Mouse (Mus musculus): ENCODE results near the gene Bend5. TPM values are rescaled to one million over a fixed set of nuclear protein-coding genes. Genes with fewer than 3 reads are reported as not detected.

Bend5 gene
- polyA plus RNA-seq, 1 experiment from 2014 or later: 60.8 TPM

- ATAC-seq (ENCODE audit: insufficient number of reproducible peaks, insufficient read depth, low FRiP score, low TSS enrichment): no peak
These were observed 2.9 kb downstream of the Bend5 start for GRCm38 (mm10) chr4:111417716-111418115.

GRCm38 (mm10) chr4:111419476-111419875, 4.7 kb downstream of the Bend5 start:
- Histone ChIP-seq H3K4me1 (peaks cover 21% of the 10 kb centered on the region), H3K27ac (no peak overlapping the region), H3K9me3 (no peaks in the 10 kb centered on the region), H3K27me3 (no peaks in the 10 kb centered on the region), H3K4me2 (replicated peaks) (no peak overlapping the region), H3K9ac (no peak overlapping the region), H3K4me3 (no peak overlapping the region), H3K36me3 (peaks cover 22% of the 10 kb centered on the region)
- 78% methylated on average over 1 of the region's 1 CpGs for whole genome bisulfite sequencing
- ATAC-seq (ENCODE audit: insufficient number of reproducible peaks, insufficient read depth, low FRiP score, low TSS enrichment): no peak

More at GRCm38 (mm10) chr4:111417716-111418115, 2.9 kb downstream of the Bend5 start:
- peaks cover 22% of the 10 kb centered on the region for H3K4me1 ChIP-seq
- no peak overlapping the region for H3K27ac ChIP-seq
- H3K4me2 ChIP-seq (replicated peaks): no peak overlapping the region
- H3K9ac ChIP-seq: no peak overlapping the region
- H3K9me3 ChIP-seq: no peaks in the 10 kb centered on the region
- no peaks in the 10 kb centered on the region for H3K27me3 ChIP-seq
- no peak overlapping the region for H3K4me3 ChIP-seq
- H3K36me3 ChIP-seq: peaks cover 18% of the 10 kb centered on the region
- WGBS: 92% methylated on average over 5 of the region's 5 CpGs

- 75% methylated on average over 3 of the region's 3 CpGs for WGBS
- no peaks in the 10 kb centered on the region for H3K27me3 ChIP-seq
- no peaks in the 10 kb centered on the region for H3K9me3 ChIP-seq
- no peak overlapping the region for H3K4me2 ChIP-seq (replicated peaks)
- peaks cover 21% of the 10 kb centered on the region for H3K4me1 ChIP-seq
- H3K4me3 ChIP-seq: no peak overlapping the region
- no peak overlapping the region for H3K9ac ChIP-seq
- no peak overlapping the region for H3K27ac ChIP-seq
- no peak for ATAC-seq (ENCODE audit: insufficient number of reproducible peaks, insufficient read depth, low FRiP score, low TSS enrichment)
- H3K36me3 ChIP-seq: peaks cover 25% of the 10 kb centered on the region
These were observed 5.2 kb downstream of the Bend5 start for GRCm38 (mm10) chr4:111420031-111420430.

GRCm38 (mm10) chr4:111420955-111421354, 6.1 kb downstream of the Bend5 start:
- ATAC-seq (ENCODE audit: insufficient number of reproducible peaks, insufficient read depth, low FRiP score, low TSS enrichment): no peak
- H3K36me3 ChIP-seq: peaks cover 30% of the 10 kb centered on the region
- peaks cover 18% of the 10 kb centered on the region for H3K4me1 ChIP-seq
- no peak overlapping the region for H3K4me2 ChIP-seq (replicated peaks)
- no peak overlapping the region for H3K27ac ChIP-seq
- WGBS: 91% methylated on average over 4 of the region's 4 CpGs
- H3K9ac ChIP-seq: no peak overlapping the region
- no peaks in the 10 kb centered on the region for H3K9me3 ChIP-seq
- no peak overlapping the region for H3K4me3 ChIP-seq
- H3K27me3 ChIP-seq: no peaks in the 10 kb centered on the region

GRCm38 (mm10) chr4:111421785-111422184, 7.0 kb downstream of the Bend5 start:
- Histone ChIP-seq H3K9me3 (no peaks in the 10 kb centered on the region), H3K4me2 (replicated peaks) (no peak overlapping the region), H3K27me3 (no peaks in the 10 kb centered on the region), H3K4me1 (peaks cover 9% of the 10 kb centered on the region; the same call in 1 of the 2 replicates), H3K4me3 (no peak overlapping the region), H3K27ac (no peak overlapping the region), H3K9ac (no peak overlapping the region), H3K36me3 (peaks cover 30% of the 10 kb centered on the region)
- no peak for ATAC-seq (ENCODE audit: insufficient number of reproducible peaks, insufficient read depth, low FRiP score, low TSS enrichment)
- 86% methylated on average over 6 of the region's 6 CpGs for WGBS

- Histone ChIP-seq H3K4me3 (no peak overlapping the region), H3K4me2 (replicated peaks) (no peak overlapping the region), H3K27me3 (no peaks in the 10 kb centered on the region), H3K9ac (no peak overlapping the region), H3K27ac (no peak overlapping the region), H3K36me3 (peaks cover 16% of the 10 kb centered on the region), H3K9me3 (no peaks in the 10 kb centered on the region), H3K4me1 (peaks cover 14% of the 10 kb centered on the region; the same call in 1 of the 2 replicates)
- 92% methylated on average over 1 of the region's 1 CpGs for WGBS
- no peak for ATAC-seq (ENCODE audit: insufficient number of reproducible peaks, insufficient read depth, low FRiP score, low TSS enrichment)
These were observed 9.7 kb downstream of the Bend5 start for GRCm38 (mm10) chr4:111424371-111424950.

GRCm38 (mm10) chr4:111425170-111425569, 10.4 kb downstream of the Bend5 start:
- Histone ChIP-seq H3K4me2 (replicated peaks) (no peak overlapping the region), H3K4me3 (no peak overlapping the region), H3K9me3 (no peaks in the 10 kb centered on the region), H3K27me3 (no peaks in the 10 kb centered on the region), H3K27ac (no peak overlapping the region), H3K36me3 (peaks cover 12% of the 10 kb centered on the region), H3K9ac (no peak overlapping the region), H3K4me1 (peaks cover 14% of the 10 kb centered on the region; the same call in 1 of the 2 replicates)
- WGBS: 76% methylated on average over 6 of the region's 6 CpGs
- ATAC-seq (ENCODE audit: insufficient number of reproducible peaks, insufficient read depth, low FRiP score, low TSS enrichment): no peak

- Histone ChIP-seq H3K4me1 (0 out of 2 replicates have a peak, but pooled peaks cover 8% of the 10 kb centered on the region), H3K9me3 (no peaks in the 10 kb centered on the region), H3K27ac (no peak overlapping the region), H3K27me3 (no peaks in the 10 kb centered on the region), H3K4me2 (replicated peaks) (no peak overlapping the region), H3K36me3 (peaks cover 43% of the 10 kb centered on the region), H3K4me3 (no peak overlapping the region), H3K9ac (no peak overlapping the region)
- no peak for ATAC-seq (ENCODE audit: insufficient number of reproducible peaks, insufficient read depth, low FRiP score, low TSS enrichment)
- 88% methylated on average over 2 of the region's 2 CpGs for WGBS
These were observed 16.4 kb downstream of the Bend5 start for GRCm38 (mm10) chr4:111431186-111431585.

- H3K4me3 ChIP-seq: no peak overlapping the region
- peaks cover 52% of the 10 kb centered on the region for H3K36me3 ChIP-seq
- H3K27me3 ChIP-seq: no peaks in the 10 kb centered on the region
- H3K9ac ChIP-seq: no peak overlapping the region
- H3K27ac ChIP-seq: no peak overlapping the region
- no peaks in the 10 kb centered on the region for H3K9me3 ChIP-seq
- ATAC-seq (ENCODE audit: insufficient number of reproducible peaks, insufficient read depth, low FRiP score, low TSS enrichment): no peak
- H3K4me2 ChIP-seq (replicated peaks): no peak overlapping the region
- 0 out of 2 replicates have a peak, but pooled peaks cover 8% of the 10 kb centered on the region for H3K4me1 ChIP-seq
- WGBS: 79% methylated on average over 5 of the region's 5 CpGs
These were observed 17.2 kb downstream of the Bend5 start for GRCm38 (mm10) chr4:111432013-111432412.

GRCm38 (mm10) chr4:111432417-111432816, 17.6 kb downstream of the Bend5 start:
- ATAC-seq (ENCODE audit: insufficient number of reproducible peaks, insufficient read depth, low FRiP score, low TSS enrichment): no peak
- 87% methylated on average over 5 of the region's 5 CpGs for WGBS
- H3K36me3 ChIP-seq: peaks cover 56% of the 10 kb centered on the region

GRCm38 (mm10) chr4:111441709-111442108, 26.9 kb downstream of the Bend5 start:
- Histone ChIP-seq H3K4me1 (peaks cover 5% of the 10 kb centered on the region; the same call in 1 of the 2 replicates), H3K4me2 (replicated peaks) (no peak overlapping the region), H3K4me3 (no peak overlapping the region), H3K9me3 (no peaks in the 10 kb centered on the region), H3K36me3 (peaks cover 36% of the 10 kb centered on the region), H3K9ac (no peak overlapping the region), H3K27ac (no peak overlapping the region), H3K27me3 (no peaks in the 10 kb centered on the region)
- ATAC-seq (ENCODE audit: insufficient number of reproducible peaks, insufficient read depth, low FRiP score, low TSS enrichment): no peak
- 78% methylated on average over 1 of the region's 1 CpGs for WGBS

More at GRCm38 (mm10) chr4:111432417-111432816, 17.6 kb downstream of the Bend5 start:
- 0 out of 2 replicates have a peak, but pooled peaks cover 8% of the 10 kb centered on the region for H3K4me1 ChIP-seq
- H3K9me3 ChIP-seq: no peaks in the 10 kb centered on the region
- no peak overlapping the region for H3K27ac ChIP-seq
- no peak overlapping the region for H3K4me3 ChIP-seq
- H3K27me3 ChIP-seq: no peaks in the 10 kb centered on the region
- no peak overlapping the region for H3K9ac ChIP-seq
- H3K4me2 ChIP-seq (replicated peaks): no peak overlapping the region

GRCm38 (mm10) chr4:111442435-111443238, 27.8 kb downstream of the Bend5 start:
- Histone ChIP-seq H3K4me1 (peaks cover 5% of the 10 kb centered on the region; the same call in 1 of the 2 replicates), H3K9ac (no peak overlapping the region), H3K9me3 (no peaks in the 10 kb centered on the region), H3K4me3 (no peak overlapping the region), H3K27ac (no peak overlapping the region), H3K27me3 (no peaks in the 10 kb centered on the region), H3K36me3 (peaks cover 35% of the 10 kb centered on the region), H3K4me2 (replicated peaks) (no peak overlapping the region)
- ATAC-seq (ENCODE audit: insufficient number of reproducible peaks, insufficient read depth, low FRiP score, low TSS enrichment): no peak
- WGBS: 78% methylated on average over 1 of the region's 1 CpGs
